Mouse (Mus musculus) cerebellum, adult 2 months (tissue): ENCODE results near the gene Lhx2.

ENCODE experiments used
- CTCF ChIP-seq: fragments of 200-500 bp; IDR thresholded peaks from 2 replicates; pipeline ENCODE4 v1.5.1; 2011; ENCODE audit warnings: low read depth, mild to moderate bottlenecking, control low read depth, low read length, moderate library complexity, borderline replicate concordance; ENCODE audit not compliant: insufficient read depth
- POLR2A ChIP-seq: fragments of 200-500 bp; IDR thresholded peaks from 2 replicates; pipeline ENCODE4 v1.6.1; 2011; ENCODE audit warnings: low read length, control low read depth, borderline replicate concordance; ENCODE audit not compliant: insufficient read depth

DNA sequence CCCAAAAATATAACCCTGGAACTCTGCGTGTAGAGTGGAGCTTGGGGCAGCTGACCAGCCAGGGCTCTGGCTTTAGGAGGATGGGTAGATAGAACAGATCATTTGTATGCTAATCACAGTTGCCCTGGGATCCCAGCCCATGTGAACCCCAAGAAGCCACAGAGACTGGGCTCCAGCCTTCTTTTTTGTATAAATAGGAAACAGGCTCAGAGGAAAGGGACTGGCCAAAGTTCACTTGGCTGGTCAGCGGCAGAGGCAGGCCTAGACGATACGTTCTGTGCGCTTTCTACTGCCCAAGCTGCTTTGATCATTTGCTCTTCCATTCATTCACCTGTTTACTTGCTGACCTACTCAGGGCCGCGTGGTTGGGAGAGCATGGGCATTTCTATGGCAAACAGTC is 27.1 kb downstream of the Lhx2 start:
- TF ChIP-seq POLR2A: no peak
- no peak for TF ChIP-seq CTCF
